Mouse (Mus musculus) spleen, adult 2 months (tissue): ENCODE results near the gene Fkbp7. TPM values are rescaled to one million over a fixed set of nuclear protein-coding genes. Genes with fewer than 3 reads are reported as not detected.

ENCODE experiments used
- DNase-seq, 2 experiments: peaks; one replicate each; pipeline versions ENCODE4 v3.0.0 to v3.0.0-alpha.2; 2012 to 2021; ENCODE audit warnings: low spot score in 2 of 2, low read depth in 1 of 2
- H3K27ac ChIP-seq: fragments of 200-500 bp; 2 replicates; pipeline ENCODE4 v1.5.1; 2012; ENCODE audit warnings: low read length, inconsistent platforms; ENCODE audit not compliant: insufficient read depth
- H3K27me3 ChIP-seq: fragments of 200-500 bp; 2 replicates; pipeline ENCODE4 v1.6.1; 2012; ENCODE audit warnings: mild to moderate bottlenecking, moderate library complexity, low read length, inconsistent platforms; ENCODE audit not compliant: control insufficient read depth, insufficient read depth
- H3K36me3 ChIP-seq: fragments of 200-500 bp; 2 replicates; pipeline ENCODE4 v1.6.1; 2012; ENCODE audit warnings: mild to moderate bottlenecking, low read length, inconsistent platforms; ENCODE audit not compliant: control insufficient read depth, insufficient read depth
- H3K4me1 ChIP-seq: fragments of 200-500 bp; 2 replicates; pipeline ENCODE4 v1.6.1; 2011; ENCODE audit warnings: inconsistent platforms; ENCODE audit not compliant: control insufficient read depth, insufficient read depth, insufficient read length
- H3K4me3 ChIP-seq: fragments of 200-500 bp; 2 replicates; pipeline ENCODE4 v1.5.1; 2011; ENCODE audit warnings: mild to moderate bottlenecking, inconsistent platforms; ENCODE audit not compliant: insufficient read depth, insufficient read length; ENCODE audit errors: extremely low read depth
- CTCF ChIP-seq: fragments of 200-500 bp; IDR thresholded peaks from 2 replicates; pipeline ENCODE4 v1.5.1; 2011; ENCODE audit warnings: mild to moderate bottlenecking, inconsistent platforms; ENCODE audit not compliant: insufficient read depth, insufficient read length, insufficient replicate concordance; ENCODE audit errors: extremely low read depth
- POLR2A ChIP-seq: fragments of 200-500 bp; IDR thresholded peaks from 2 replicates; pipeline ENCODE4 v1.6.1; 2011; ENCODE audit warnings: low read depth, low read length, inconsistent platforms
- WGBS: fragments of 180-500 bp; shearing (Covaris S2); methylation state at CpG from one replicate; pipeline ENCODE4 v1.1.7; 2018; 5-methylcytosine and 5-hydroxymethylcytosine counted together
- polyA plus RNA-seq: library from polyadenylated mRNA; depleted of rRNA; stranded (reverse); fragments of >200 nt; gene quantifications from 2 replicates; pipeline ENCODE4 v1.2.3, GENCODE M21; 2012

Gene Fkbp7
- polyA plus RNA-seq, 1 experiment: 1.0 TPM

DNA sequence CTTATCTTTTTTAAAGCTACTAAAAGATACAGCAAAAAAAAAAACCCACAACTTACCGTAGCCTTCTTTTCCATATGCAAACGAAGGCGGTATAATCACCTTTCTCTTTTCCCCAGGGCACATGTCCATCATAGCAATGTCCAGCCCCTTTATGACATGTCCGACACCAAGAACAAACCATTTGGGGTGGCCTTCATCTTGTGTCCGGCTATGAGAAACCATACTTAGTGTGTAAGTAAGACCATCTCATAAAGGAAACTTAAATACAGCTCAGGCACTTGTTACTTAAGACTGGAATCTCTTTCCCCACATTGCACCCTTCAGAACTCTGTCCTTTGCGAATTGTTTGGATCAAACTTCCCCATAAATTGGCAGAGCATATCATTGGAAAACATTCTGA lies 1.3 kb downstream of the Fkbp7 start:
- H3K27ac ChIP-seq: no peak overlapping the region
- H3K4me3 ChIP-seq: no peak overlapping the region
- TF ChIP-seq CTCF (no peak), POLR2A (no peak)
- H3K4me1 ChIP-seq: peaks cover 13% of the 10 kb centered on the region; the same call in 1 of the 2 replicates
- 0 out of 2 replicates have a peak, but pooled peaks cover 1% of the 10 kb centered on the region for H3K36me3 ChIP-seq
- no peaks in the 10 kb centered on the region for H3K27me3 ChIP-seq
- 75% methylated on average over 6 of the region's 6 CpGs for WGBS
- no peak for DNase-seq

DNA sequence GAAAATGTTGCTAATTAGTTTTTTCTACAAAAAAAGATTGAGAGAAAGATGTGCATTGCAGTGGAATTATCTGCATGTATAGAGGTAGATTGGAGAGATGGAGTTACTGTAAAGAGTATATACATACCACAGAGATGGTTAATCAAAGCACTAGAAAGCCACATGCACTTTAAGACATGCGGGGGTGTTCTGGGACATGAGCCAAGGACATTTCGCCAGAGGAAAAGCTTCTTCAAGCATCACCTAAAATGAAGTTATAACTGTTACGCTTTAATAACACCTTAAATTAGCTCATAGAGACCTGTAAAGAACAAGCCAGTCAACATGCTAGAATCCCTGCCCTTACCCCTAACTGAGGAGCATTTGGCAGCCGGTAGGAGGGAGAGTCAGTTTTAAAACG lies 5.7 kb downstream of the Fkbp7 start:
- no peaks in the 10 kb centered on the region for H3K4me1 ChIP-seq
- H3K4me3 ChIP-seq: no peak overlapping the region
- WGBS: 77% methylated on average over 5 of the region's 5 CpGs
- H3K27me3 ChIP-seq: no peaks in the 10 kb centered on the region
- no peak overlapping the region for H3K27ac ChIP-seq
- H3K36me3 ChIP-seq: peaks cover 4% of the 10 kb centered on the region
- DNase-seq: no peak
- TF ChIP-seq POLR2A (no peak), CTCF (no peak)

GRCm38 (mm10) chr2:76665531-76665930 lies 7.4 kb downstream of the Fkbp7 start:
- WGBS: 96% methylated on average over 7 of the region's 7 CpGs
- H3K27me3 ChIP-seq: no peaks in the 10 kb centered on the region
- H3K4me3 ChIP-seq: no peak overlapping the region
- DNase-seq: no peak
- H3K36me3 ChIP-seq: peaks cover 4% of the 10 kb centered on the region
- no peak for TF ChIP-seq CTCF
- no peaks in the 10 kb centered on the region for H3K4me1 ChIP-seq
- H3K27ac ChIP-seq: no peak overlapping the region

GRCm38 (mm10) chr2:76659419-76659818 lies 13.5 kb downstream of the Fkbp7 start:
- WGBS: 75% methylated on average over 6 of the region's 8 CpGs
- no peak overlapping the region for H3K4me3 ChIP-seq
- no peak for DNase-seq
- H3K27me3 ChIP-seq: no peaks in the 10 kb centered on the region
- no peaks in the 10 kb centered on the region for H3K4me1 ChIP-seq
- H3K27ac ChIP-seq: no peak overlapping the region
- peaks cover 3% of the 10 kb centered on the region for H3K36me3 ChIP-seq
- TF ChIP-seq POLR2A (no peak), CTCF (no peak)

DNA sequence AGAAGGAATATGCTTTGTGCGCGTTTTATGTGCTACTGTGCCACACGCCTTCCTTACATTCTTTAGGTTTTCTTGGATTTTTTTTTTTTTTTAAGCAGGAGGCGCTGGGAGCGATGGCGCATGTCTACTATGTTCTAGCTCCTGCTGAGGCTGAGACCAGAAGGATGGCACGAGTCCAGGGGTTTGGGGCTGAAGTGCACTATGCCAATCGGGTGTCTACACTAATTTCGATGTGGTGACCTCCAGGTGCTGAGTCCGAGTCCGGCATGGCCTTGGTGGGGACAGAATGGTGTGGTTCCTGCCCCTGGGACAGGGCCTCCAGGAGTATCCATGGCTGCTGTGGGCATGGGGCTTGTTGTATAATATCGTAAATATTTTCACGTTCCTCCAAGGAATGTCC lies 14.4 kb downstream of the Fkbp7 start:
- Histone ChIP-seq H3K4me3 (no peak overlapping the region), H3K36me3 (no peaks in the 10 kb centered on the region), H3K4me1 (no peaks in the 10 kb centered on the region), H3K27ac (no peak overlapping the region), H3K27me3 (no peaks in the 10 kb centered on the region)
- DNase-seq: no peak
- 78% methylated on average over 13 of the region's 13 CpGs for WGBS
- no peak for TF ChIP-seq POLR2A
- TF ChIP-seq CTCF: no peak

GRCm38 (mm10) chr2:76655982-76656381 lies 16.9 kb downstream of the Fkbp7 start:
- DNase-seq: no peak
- WGBS: 27% methylated on average over 1 of the region's 1 CpGs
- H3K27ac ChIP-seq: no peak overlapping the region
- H3K4me3 ChIP-seq: no peak overlapping the region
- TF ChIP-seq CTCF (no peak), POLR2A (no peak)
- no peaks in the 10 kb centered on the region for H3K36me3 ChIP-seq
- H3K4me1 ChIP-seq: no peaks in the 10 kb centered on the region
- H3K27me3 ChIP-seq: no peaks in the 10 kb centered on the region

DNA sequence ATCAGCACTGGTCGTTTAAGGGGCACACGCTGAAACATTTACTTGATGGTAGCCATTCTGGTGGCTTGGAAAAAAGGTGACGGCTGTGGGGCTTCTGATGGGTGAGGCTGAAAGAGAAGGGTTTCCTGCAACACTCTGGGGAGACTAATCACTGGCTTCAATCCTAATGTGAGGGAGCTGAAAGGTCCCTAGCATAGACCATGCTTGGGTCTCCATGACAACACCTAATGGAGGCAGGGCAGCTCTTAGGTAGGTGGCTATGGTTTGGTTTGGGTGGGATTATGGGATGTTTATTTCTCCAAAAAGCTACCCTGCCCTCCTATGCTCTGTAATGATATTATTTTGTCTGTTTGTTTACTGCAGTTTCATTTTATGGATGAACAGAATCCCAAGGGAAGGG lies 17.5 kb downstream of the Fkbp7 start:
- Histone ChIP-seq H3K36me3 (no peaks in the 10 kb centered on the region), H3K27me3 (no peaks in the 10 kb centered on the region), H3K4me1 (no peaks in the 10 kb centered on the region), H3K27ac (no peak overlapping the region), H3K4me3 (no peak overlapping the region)
- no peak for DNase-seq
- 87% methylated on average over 3 of the region's 3 CpGs for WGBS
- no peak for TF ChIP-seq CTCF
- TF ChIP-seq POLR2A: no peak

- no peaks in the 10 kb centered on the region for H3K4me1 ChIP-seq
- WGBS: 92% methylated on average over 5 of the region's 5 CpGs
- H3K36me3 ChIP-seq: no peaks in the 10 kb centered on the region
- no peak overlapping the region for H3K27ac ChIP-seq
- DNase-seq: no peak
- TF ChIP-seq CTCF: no peak
- no peak for TF ChIP-seq POLR2A
- H3K4me3 ChIP-seq: no peak overlapping the region
- H3K27me3 ChIP-seq: no peaks in the 10 kb centered on the region
These were observed 18.3 kb downstream of the Fkbp7 start for GRCm38 (mm10) chr2:76654646-76655045.
